Mouse (Mus musculus) ES-Bruce4 (cell line): ENCODE data around the gene Pcp4l1.

Experiments used
- CTCF ChIP-seq: IDR thresholded peaks from one replicate; pipeline ENCODE4 v1.8.1; 2011; ENCODE audit warnings: low read depth, low read length
- EP300 ChIP-seq: IDR thresholded peaks from 2 replicates; pipeline ENCODE4 v1.6.1; 2011; ENCODE audit warnings: low read depth, low read length; ENCODE audit not compliant: insufficient read depth
- POLR2A ChIP-seq: IDR thresholded peaks from one replicate; pipeline ENCODE4 v1.8.1; 2011; ENCODE audit warnings: low read length; ENCODE audit not compliant: insufficient read depth

GRCm38 (mm10) chr1:171192283-171192682 is 3.8 kb downstream of the Pcp4l1 start:
- no peak for TF ChIP-seq EP300
- no peak for TF ChIP-seq CTCF
- no peak for TF ChIP-seq POLR2A
